Mouse (Mus musculus) midbrain, embryonic 14.5 days (tissue): ENCODE results near the gene Cdiptos. TPM values are rescaled to one million over a fixed set of nuclear protein-coding genes. Genes with fewer than 3 reads are reported as not detected.

Experiments used
- ATAC-seq: fragments of 200-750 bp; cut with Nextera tagmentation; 2 replicates; pipeline ENCODE4 v1.8.0; 2017; ENCODE audit warnings: moderate number of reproducible peaks, moderate library complexity; ENCODE audit not compliant: low FRiP score, low TSS enrichment
- DNase-seq: peaks from one replicate; pipeline ENCODE4 v3.0.0-alpha.2; 2015
- H3K27ac ChIP-seq: fragments of 300-500 bp; sonication (generic); replicated peaks from 2 replicates; pipeline ENCODE4 v1.5.1; 2014; ENCODE audit warnings: mild to moderate bottlenecking, low read depth, low read length, moderate library complexity
- H3K27me3 ChIP-seq: fragments of 300-500 bp; sonication (generic); 2 replicates; pipeline ENCODE4 v1.6.1; 2014; ENCODE audit warnings: low read length, control low read depth, mixed read lengths; ENCODE audit not compliant: control insufficient read depth, insufficient read depth
- H3K36me3 ChIP-seq: fragments of 300-500 bp; sonication (generic); 2 replicates; pipeline ENCODE4 v1.6.1; 2014; ENCODE audit warnings: low read length, control low read depth; ENCODE audit not compliant: control insufficient read depth, insufficient read depth
- H3K4me1 ChIP-seq: fragments of 300-500 bp; sonication (generic); 2 replicates; pipeline ENCODE4 v1.6.1; 2014; ENCODE audit warnings: mild to moderate bottlenecking, antibody characterized with exemption, low read length, control low read depth; ENCODE audit not compliant: control insufficient read depth, insufficient read depth
- H3K4me2 ChIP-seq: fragments of 300-500 bp; sonication (generic); 2 replicates; pipeline ENCODE4 v1.6.1; 2014; ENCODE audit warnings: mild to moderate bottlenecking, low read length, moderate library complexity
- H3K4me3 ChIP-seq: fragments of 300-500 bp; sonication (generic); replicated peaks from 2 replicates; pipeline ENCODE4 v1.5.1; 2014; ENCODE audit warnings: low read depth, low read length
- H3K9ac ChIP-seq: fragments of 300-500 bp; sonication (generic); replicated peaks from 2 replicates; pipeline ENCODE4 v1.6.1; 2014; ENCODE audit warnings: mild to moderate bottlenecking, low read length, moderate library complexity
- H3K9me3 ChIP-seq: fragments of 300-500 bp; sonication (generic); 2 replicates; pipeline ENCODE4 v1.6.1; 2016; ENCODE audit warnings: low read length, control low read depth, mixed read lengths; ENCODE audit not compliant: control insufficient read depth
- WGBS: fragments of 180-500 bp; shearing (Covaris S2); extraction: QIAGEN DNeasy Blood & Tissue Kit; methylation state at CpG from one replicate; pipeline ENCODE4 v1.1.7; 2014; 5-methylcytosine and 5-hydroxymethylcytosine counted together
- polyA plus RNA-seq: library from polyadenylated mRNA; unstranded; fragments of >200 nt; fragmentation: Nextera tagmentation; extraction: Ambion mirVana; gene quantifications from 2 replicates; pipeline ENCODE4 v1.2.1, GENCODE M21; 2014

Cdiptos gene
- polyA plus RNA-seq, 1 experiment from 2014 or later = 1.3 TPM

DNA sequence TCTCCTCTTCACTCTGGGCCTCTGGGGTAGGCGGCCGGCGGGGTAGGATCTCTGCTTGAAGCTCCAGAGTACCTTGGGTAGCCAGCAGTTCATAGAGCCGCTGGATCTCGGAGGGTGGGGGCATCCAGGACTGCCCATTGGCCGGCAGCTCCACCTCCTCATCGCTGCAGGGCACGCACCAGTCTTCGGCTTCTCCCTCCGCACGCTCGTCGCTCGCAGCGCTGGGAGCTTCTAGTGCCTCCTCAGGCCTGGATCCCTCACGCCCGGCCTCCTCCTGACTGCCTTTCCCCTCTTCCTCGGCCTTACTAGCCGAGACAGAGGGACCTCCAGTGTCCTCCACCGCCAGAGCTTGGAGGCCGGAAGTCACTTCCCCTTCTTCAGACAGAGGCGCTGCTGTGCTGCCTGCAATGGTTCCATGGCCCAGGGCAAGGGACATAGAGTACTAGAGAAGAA is 40.6 kb upstream of the Cdiptos start:
- H3K4me1 ChIP-seq = peaks cover 37% of the 10 kb centered on the region

DNA sequence TGATC is 40.4 kb upstream of the Cdiptos start, which contains the start of gene Pagr1b:
Pagr1b (minus strand) TSS at position 4 of the 5 bp plus-strand sequence.
- H3K4me3 ChIP-seq = peak within 1 kb of the TSS; percentile 51
- H3K9ac ChIP-seq = peak within 1 kb of the TSS; percentile 74
- peak within 1 kb of the TSS; percentile 85 for H3K4me2 ChIP-seq
- peaks cover 35% of the 10 kb centered on the region for H3K4me1 ChIP-seq
- peaks cover 27% of the 10 kb centered on the region for H3K36me3 ChIP-seq
- no peak for DNase-seq
- H3K9me3 ChIP-seq = no peaks in the 10 kb centered on the region
- peak within 1 kb of the TSS; percentile 90 for H3K27ac ChIP-seq
- no peaks in the 10 kb centered on the region for H3K27me3 ChIP-seq
- no peak for ATAC-seq

More for the DNA sequence above, 40.6 kb upstream of the Cdiptos start:
- H3K9ac ChIP-seq = peak overlapping the region; percentile 74
- WGBS = under 1% methylated on average over 22 of the region's 22 CpGs
- H3K27me3 ChIP-seq = no peaks in the 10 kb centered on the region
- H3K36me3 ChIP-seq = peaks cover 27% of the 10 kb centered on the region
- no peaks in the 10 kb centered on the region for H3K9me3 ChIP-seq
- H3K4me2 ChIP-seq = peak overlapping the region; percentile 85
- peak; percentile 29 for ATAC-seq
- no peak for DNase-seq
- peak overlapping the region; percentile 90 for H3K27ac ChIP-seq
- H3K4me3 ChIP-seq = peak overlapping the region; percentile 51

DNA sequence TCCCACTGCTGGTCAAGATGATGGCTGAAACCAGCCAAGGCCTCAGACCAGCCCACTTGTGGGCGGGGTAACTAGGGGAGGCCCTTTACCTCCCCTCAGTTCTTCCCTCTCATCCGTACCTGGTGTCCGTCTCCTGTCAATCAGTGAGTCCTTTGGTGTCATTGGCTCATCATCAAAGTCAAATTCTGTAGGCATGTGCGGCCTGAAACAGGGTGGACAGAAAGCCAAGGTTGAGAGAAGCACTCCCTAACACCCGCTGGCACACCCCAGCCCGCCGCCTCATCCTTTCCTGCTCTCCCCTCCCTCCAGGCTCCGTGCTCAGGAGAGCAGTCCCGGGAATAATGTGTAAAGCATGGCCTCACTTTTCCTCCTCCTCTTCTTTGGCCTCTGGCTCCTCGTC is 40.2 kb upstream of the Cdiptos start:
- H3K4me3 ChIP-seq = peak overlapping the region; percentile 51
- 2% methylated on average over 10 of the region's 10 CpGs for WGBS

DNA sequence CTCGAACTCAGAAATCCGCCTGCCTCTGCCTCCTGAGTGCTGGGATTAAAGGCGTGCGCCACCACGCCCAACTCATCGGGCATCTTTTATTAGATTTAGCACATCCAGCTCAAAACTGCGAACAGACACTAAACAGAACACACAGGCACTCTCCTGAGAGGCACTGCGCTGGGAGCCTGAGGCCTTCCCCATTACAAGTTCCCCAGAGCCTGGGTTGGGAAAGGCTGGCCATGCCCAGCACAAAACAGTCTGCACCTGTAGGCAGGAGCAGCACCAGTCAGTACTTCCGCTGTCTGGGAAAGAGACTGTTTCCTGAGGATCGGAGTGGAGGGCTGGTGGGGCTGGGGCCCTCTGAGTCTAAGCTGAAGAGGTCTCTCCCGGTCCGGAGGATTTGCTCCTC is 39.1 kb upstream of the Cdiptos start:
- Histone ChIP-seq H3K4me2 (no peak overlapping the region), H3K4me1 (peaks cover 26% of the 10 kb centered on the region), H3K36me3 (peaks cover 27% of the 10 kb centered on the region), H3K9ac (no peak overlapping the region; the same call in 1 of the 2 replicates), H3K27me3 (no peaks in the 10 kb centered on the region), H3K27ac (no peak overlapping the region), H3K4me3 (no peak overlapping the region), H3K9me3 (no peaks in the 10 kb centered on the region)
- DNase-seq (no peak), ATAC-seq (no peak)
- 97% methylated on average over 12 of the region's 12 CpGs for WGBS

More for the DNA sequence above, 40.2 kb upstream of the Cdiptos start:
- peaks cover 27% of the 10 kb centered on the region for H3K36me3 ChIP-seq
- H3K9ac ChIP-seq = peak overlapping the region; percentile 74
- no peaks in the 10 kb centered on the region for H3K27me3 ChIP-seq
- H3K4me1 ChIP-seq = peaks cover 33% of the 10 kb centered on the region
- H3K9me3 ChIP-seq = no peaks in the 10 kb centered on the region
- peak overlapping the region; percentile 90 for H3K27ac ChIP-seq
- peak; percentile 15; the same call in 1 of the 2 replicates for ATAC-seq
- DNase-seq = peak; percentile 36
- H3K4me2 ChIP-seq = peak overlapping the region; percentile 85

DNA sequence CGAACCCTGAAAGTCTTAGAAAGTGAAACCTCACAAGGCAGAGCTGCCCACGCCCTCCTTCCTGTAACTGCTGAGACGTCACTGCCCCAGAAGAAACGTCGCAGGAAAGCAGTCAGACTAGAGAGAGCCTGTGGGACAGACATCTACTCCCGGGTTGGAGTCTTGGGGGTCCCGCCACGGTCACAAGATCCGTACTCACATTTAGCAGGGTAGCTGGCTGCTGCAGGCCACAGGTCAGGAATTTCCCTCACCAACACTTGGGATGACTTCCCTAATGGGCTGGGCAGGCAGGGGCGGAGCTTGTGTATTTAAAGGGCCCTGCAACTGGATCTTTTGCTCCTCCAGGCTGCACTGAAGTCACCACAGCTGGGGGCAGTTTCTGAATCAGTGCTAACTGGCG is 38.4 kb upstream of the Cdiptos start, which contains the start of gene Mvp:
Mvp (minus strand) TSS at position 302 of the 400 bp plus-strand sequence.
- H3K27me3 ChIP-seq = no peaks in the 10 kb centered on the region
- no peak within 1 kb of the TSS; the same call in 1 of the 2 replicates for H3K9ac ChIP-seq
- H3K36me3 ChIP-seq = peaks cover 27% of the 10 kb centered on the region
- H3K4me1 ChIP-seq = peaks cover 21% of the 10 kb centered on the region
- H3K9me3 ChIP-seq = no peaks in the 10 kb centered on the region
- H3K4me2 ChIP-seq = peak within 1 kb of the TSS; percentile 85
- 84% methylated on average over 11 of the region's 11 CpGs for WGBS
- H3K27ac ChIP-seq = no peak within 1 kb of the TSS; the same call in 1 of the 2 replicates
- DNase-seq (no peak), ATAC-seq (no peak)
- H3K4me3 ChIP-seq = peak within 1 kb of the TSS; percentile 51

DNA sequence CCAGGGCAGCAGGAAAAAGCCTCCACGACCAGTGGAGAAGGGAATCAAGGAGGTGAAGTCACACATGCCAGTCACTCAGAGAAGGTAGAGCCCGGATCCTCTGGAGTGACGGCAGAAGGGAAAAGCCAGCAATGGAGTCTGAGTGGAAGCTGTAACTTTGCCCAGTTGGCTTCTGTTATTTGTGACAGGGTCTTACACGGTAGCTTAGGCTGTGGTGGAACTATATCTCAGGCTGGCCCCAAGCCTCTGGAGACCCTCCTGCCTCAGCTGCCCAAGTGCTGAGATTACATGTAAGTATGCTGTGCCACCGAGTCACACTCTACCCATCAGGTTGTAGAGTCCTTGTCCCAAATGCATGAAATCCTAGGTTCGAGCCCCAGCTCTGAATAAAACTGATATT is 37.5 kb upstream of the Cdiptos start:
- Histone ChIP-seq H3K27me3 (no peaks in the 10 kb centered on the region), H3K27ac (no peak overlapping the region), H3K4me1 (peaks cover 15% of the 10 kb centered on the region), H3K9ac (no peak overlapping the region), H3K4me3 (no peak overlapping the region), H3K36me3 (peaks cover 27% of the 10 kb centered on the region), H3K9me3 (no peaks in the 10 kb centered on the region), H3K4me2 (no peak overlapping the region)
- WGBS = 94% methylated on average over 6 of the region's 6 CpGs
- ATAC-seq = no peak
- no peak for DNase-seq

DNA sequence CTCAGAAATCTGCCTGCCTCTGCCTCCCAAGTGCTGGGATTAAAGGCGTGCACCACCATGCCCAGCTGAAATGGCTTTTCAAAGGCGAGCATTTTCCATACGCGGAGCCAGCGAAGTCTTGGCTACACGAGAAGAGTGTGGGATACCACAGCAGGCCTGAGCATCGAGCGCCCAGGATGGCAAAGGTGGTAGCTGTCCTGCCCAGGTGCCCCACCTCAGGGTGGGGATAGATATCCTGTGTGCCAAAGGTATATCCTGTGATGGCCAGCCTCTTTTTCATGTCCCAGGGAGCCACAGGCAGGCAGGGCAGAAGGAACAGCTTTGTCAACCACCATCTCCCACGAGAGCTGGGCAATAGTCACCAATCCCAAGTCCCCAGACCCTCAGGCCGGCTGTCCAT is 36.9 kb upstream of the Cdiptos start:
- Histone ChIP-seq H3K27ac (no peak overlapping the region), H3K9ac (no peak overlapping the region), H3K4me2 (no peak overlapping the region), H3K36me3 (peaks cover 27% of the 10 kb centered on the region), H3K9me3 (no peaks in the 10 kb centered on the region), H3K4me3 (no peak overlapping the region), H3K27me3 (no peaks in the 10 kb centered on the region), H3K4me1 (peaks cover 14% of the 10 kb centered on the region)
- DNase-seq (no peak), ATAC-seq (no peak)
- WGBS = 93% methylated on average over 10 of the region's 10 CpGs

DNA sequence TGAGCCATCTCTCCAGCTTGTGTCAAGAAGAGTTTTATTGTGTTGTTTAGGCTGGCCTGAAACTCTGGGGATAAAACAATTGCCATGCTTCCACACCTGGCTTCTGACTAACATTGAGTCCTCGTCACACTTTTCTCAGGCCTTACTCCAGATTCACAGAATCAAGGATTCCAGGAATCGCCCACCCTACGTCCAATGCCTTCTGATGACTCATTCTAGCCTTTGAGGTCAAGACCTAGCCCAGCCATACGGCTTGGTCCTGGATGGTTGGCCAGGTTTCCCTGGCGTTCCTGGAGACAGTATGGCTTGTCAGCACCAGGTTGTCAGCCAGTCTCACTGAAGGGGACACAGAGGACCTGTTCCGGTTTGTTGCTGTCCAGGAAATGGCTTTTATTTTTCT is 36.5 kb upstream of the Cdiptos start:
- no peak for ATAC-seq
- WGBS = 92% methylated on average over 6 of the region's 6 CpGs

DNA sequence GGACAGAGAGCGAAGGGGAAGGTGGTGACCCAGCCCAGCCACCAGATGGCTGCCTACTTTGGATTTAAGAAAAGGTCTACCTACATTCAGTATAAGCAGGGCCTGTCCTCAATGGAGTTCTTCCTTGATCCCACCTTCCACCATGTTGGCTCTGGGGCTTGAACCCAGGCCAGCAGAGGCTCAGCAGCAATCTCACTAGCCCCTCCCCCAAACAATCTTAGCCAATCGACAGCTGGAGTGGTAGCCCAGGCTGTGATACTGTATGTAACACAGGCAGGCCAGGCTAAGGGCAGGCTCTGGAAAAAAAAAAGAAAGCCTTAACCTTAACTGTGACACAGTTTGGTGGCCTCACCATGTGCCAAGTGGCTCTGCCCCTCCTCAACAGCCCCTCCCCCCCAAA is 35.8 kb upstream of the Cdiptos start:
- peaks cover 10% of the 10 kb centered on the region for H3K4me1 ChIP-seq
- H3K27ac ChIP-seq = no peak overlapping the region
- 67% methylated on average over 2 of the region's 2 CpGs for WGBS
- H3K4me2 ChIP-seq = no peak overlapping the region
- H3K9me3 ChIP-seq = no peaks in the 10 kb centered on the region
- H3K27me3 ChIP-seq = no peaks in the 10 kb centered on the region
- no peak overlapping the region for H3K4me3 ChIP-seq
- H3K9ac ChIP-seq = no peak overlapping the region
- no peak for DNase-seq
- ATAC-seq = no peak
- peaks cover 27% of the 10 kb centered on the region for H3K36me3 ChIP-seq

More for the DNA sequence above, 36.5 kb upstream of the Cdiptos start:
- Histone ChIP-seq H3K9ac (no peak overlapping the region), H3K27ac (no peak overlapping the region), H3K4me1 (peaks cover 10% of the 10 kb centered on the region), H3K27me3 (no peaks in the 10 kb centered on the region), H3K4me2 (no peak overlapping the region), H3K9me3 (no peaks in the 10 kb centered on the region), H3K4me3 (no peak overlapping the region), H3K36me3 (peaks cover 27% of the 10 kb centered on the region)
- no peak for DNase-seq
